Mouse (Mus musculus) limb, embryonic 13.5 days (tissue): ENCODE results near the gene Dhrs1. TPM values are rescaled to one million over a fixed set of nuclear protein-coding genes. Genes with fewer than 3 reads are reported as not detected.

ENCODE experiments used
- ATAC-seq: fragments of 200-750 bp; cut with Nextera tagmentation; 2 replicates; pipeline ENCODE4 v1.8.0; 2017; ENCODE audit warnings: low read depth, moderate number of reproducible peaks, moderate TSS enrichment; ENCODE audit not compliant: low FRiP score
- H3K27ac ChIP-seq: fragments of 300-500 bp; sonication (generic); 2 replicates; pipeline ENCODE4 v1.5.1; 2015; ENCODE audit warnings: inconsistent platforms, mild to moderate bottlenecking, moderate library complexity
- H3K27me3 ChIP-seq: fragments of 300-500 bp; sonication (generic); 2 replicates; pipeline ENCODE4 v1.6.1; 2015; ENCODE audit warnings: mild to moderate bottlenecking, inconsistent platforms
- H3K36me3 ChIP-seq: fragments of 300-500 bp; sonication (generic); 2 replicates; pipeline ENCODE4 v1.6.1; 2015; ENCODE audit warnings: inconsistent platforms, mild to moderate bottlenecking, moderate library complexity
- H3K4me1 ChIP-seq: fragments of 300-500 bp; sonication (generic); 2 replicates; pipeline ENCODE4 v1.6.1; 2015; ENCODE audit warnings: inconsistent platforms
- H3K4me2 ChIP-seq: fragments of 300-500 bp; sonication (generic); replicated peaks from 2 replicates; pipeline ENCODE4 v1.6.1; 2015; ENCODE audit warnings: inconsistent platforms, mild to moderate bottlenecking, moderate library complexity
- H3K4me3 ChIP-seq: fragments of 300-500 bp; sonication (generic); 2 replicates; pipeline ENCODE4 v1.5.1; 2015; ENCODE audit warnings: moderate library complexity, mild to moderate bottlenecking, inconsistent platforms
- H3K9ac ChIP-seq: fragments of 300-500 bp; sonication (generic); 2 replicates; pipeline ENCODE4 v1.6.1; 2015; ENCODE audit warnings: mild to moderate bottlenecking, inconsistent platforms
- H3K9me3 ChIP-seq: fragments of 300-500 bp; sonication (generic); 2 replicates; pipeline ENCODE4 v1.6.1; 2016; ENCODE audit warnings: inconsistent platforms
- WGBS: fragments of 180-500 bp; shearing (Covaris S2); methylation state at CpG from one replicate; pipeline ENCODE4 v1.1.7; 2015; 5-methylcytosine and 5-hydroxymethylcytosine counted together
- polyA plus RNA-seq: library from polyadenylated mRNA; unstranded; fragments of >200 nt; fragmentation: Nextera tagmentation; extraction: Ambion mirVana; gene quantifications from 2 replicates; pipeline ENCODE4 v1.2.1, GENCODE M21; 2015

The Dhrs1 gene
- polyA plus RNA-seq: 78.1 and 89.9 TPM in 2 replicates

- Histone ChIP-seq H3K9me3 (no peaks in the 10 kb centered on the region), H3K27ac (no peak within 1 kb of the TSS), H3K4me3 (peak within 1 kb of the TSS; percentile 89), H3K27me3 (no peaks in the 10 kb centered on the region), H3K9ac (peak within 1 kb of the TSS; percentile 90), H3K36me3 (peaks cover 43% of the 10 kb centered on the region), H3K4me1 (peaks cover 31% of the 10 kb centered on the region), H3K4me2 (peak within 1 kb of the TSS; percentile 99)
- ATAC-seq: peak; percentile 86
- WGBS: 1% methylated on average over 48 of the region's 48 CpGs
These were observed at the start of gene Dhrs1, which contains the start of gene Nop9 for GRCm38 (mm10) chr14:55745180-55745860. Gene Dhrs1 (minus strand): TSS chr14:55745690. Gene Nop9 (plus strand): TSS chr14:55745693.

DNA sequence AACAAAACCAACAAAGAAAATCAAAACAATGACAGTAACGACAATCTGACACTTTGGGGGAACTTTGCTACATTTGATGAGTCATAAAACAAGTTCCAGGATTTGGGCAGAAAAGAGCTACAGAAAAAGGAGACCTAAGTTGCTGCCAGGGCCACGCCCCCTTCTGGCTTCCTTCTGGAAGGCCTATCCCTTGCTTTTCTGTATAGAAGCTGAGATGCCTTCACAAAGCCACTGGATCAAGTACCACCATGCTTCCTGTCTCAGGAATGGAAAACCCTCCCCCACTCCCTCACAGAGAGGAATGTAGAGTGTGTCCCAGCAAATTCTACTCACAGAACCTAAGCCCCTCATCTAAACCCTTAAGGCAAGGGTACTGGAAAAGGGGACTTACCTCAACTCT lies 48.5 kb upstream of the Dhrs1 start:
- WGBS: 69% methylated on average over 2 of the region's 2 CpGs
- H3K27me3 ChIP-seq: peaks cover 16% of the 10 kb centered on the region
- H3K4me1 ChIP-seq: no peaks in the 10 kb centered on the region; the same call in 1 of the 2 replicates
- no peak overlapping the region for H3K4me3 ChIP-seq
- H3K9me3 ChIP-seq: no peaks in the 10 kb centered on the region
- H3K27ac ChIP-seq: no peak overlapping the region
- H3K4me2 ChIP-seq: no peak overlapping the region
- no peak overlapping the region for H3K9ac ChIP-seq
- no peak for ATAC-seq
- H3K36me3 ChIP-seq: no peaks in the 10 kb centered on the region

GRCm38 (mm10) chr14:55793461-55793860 lies 48.0 kb upstream of the Dhrs1 start:
- Histone ChIP-seq H3K27me3 (peaks cover 21% of the 10 kb centered on the region), H3K36me3 (no peaks in the 10 kb centered on the region), H3K4me3 (no peak overlapping the region), H3K9me3 (no peaks in the 10 kb centered on the region), H3K4me2 (no peak overlapping the region), H3K9ac (no peak overlapping the region), H3K27ac (no peak overlapping the region), H3K4me1 (peaks cover 5% of the 10 kb centered on the region)
- no peak for ATAC-seq
- 66% methylated on average over 2 of the region's 2 CpGs for WGBS

DNA sequence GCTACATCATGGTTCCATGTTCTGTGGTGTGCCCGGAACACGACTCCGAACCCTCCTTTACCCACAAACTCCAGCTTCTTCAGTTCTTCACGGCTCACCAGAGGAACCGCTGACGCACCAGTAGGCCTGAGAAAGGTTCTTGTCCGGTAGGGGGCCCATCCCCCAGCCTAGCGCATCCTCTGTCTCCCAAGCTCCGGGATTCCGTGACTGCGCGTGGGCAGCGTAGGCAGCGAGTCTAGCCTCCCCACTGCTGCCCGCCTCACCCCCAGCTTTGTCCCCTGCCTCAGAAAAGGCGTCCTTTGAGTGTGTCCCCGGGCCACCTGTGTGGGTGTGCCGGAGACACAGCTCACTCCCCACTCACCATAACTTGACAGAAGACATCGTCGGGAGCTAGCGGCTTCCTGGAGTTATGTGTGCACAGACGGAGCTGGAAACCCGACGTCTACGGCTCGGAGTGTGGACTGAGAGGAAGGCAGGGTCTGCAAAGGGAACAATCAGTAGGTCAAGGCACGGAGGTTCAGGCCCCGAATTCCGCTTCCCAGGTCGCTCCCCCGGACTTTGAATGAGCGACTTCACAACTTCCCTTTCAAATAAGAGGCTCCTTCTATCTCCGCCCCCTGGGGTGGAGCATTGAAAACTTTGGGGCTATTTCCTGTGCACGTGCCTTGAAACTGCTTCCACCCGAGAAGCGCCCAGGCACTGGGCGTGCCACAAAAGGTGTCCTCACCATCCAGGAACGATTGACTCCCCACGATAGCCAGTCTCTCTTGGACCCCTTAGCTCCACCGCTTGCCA lies 43.0 kb upstream of the Dhrs1 start, which contains the start of gene Ripk3:
Gene Ripk3 (minus strand): TSS at position 610 of the 795 bp plus-strand sequence.
- Histone ChIP-seq H3K4me3 (peak within 1 kb of the TSS; percentile 50), H3K9me3 (no peaks in the 10 kb centered on the region), H3K36me3 (no peaks in the 10 kb centered on the region), H3K9ac (peak within 1 kb of the TSS; percentile 65), H3K4me2 (peak within 1 kb of the TSS; percentile 81), H3K27ac (no peak within 1 kb of the TSS), H3K27me3 (peaks cover 67% of the 10 kb centered on the region), H3K4me1 (peaks cover 17% of the 10 kb centered on the region)
- ATAC-seq: peak; percentile 38; the same call in 1 of the 2 replicates
- WGBS: 5% methylated on average over 40 of the region's 40 CpGs

- no peaks in the 10 kb centered on the region for H3K36me3 ChIP-seq
- peaks cover 20% of the 10 kb centered on the region for H3K4me1 ChIP-seq
- no peak overlapping the region for H3K9ac ChIP-seq
- peaks cover 67% of the 10 kb centered on the region for H3K27me3 ChIP-seq
- ATAC-seq: no peak
- no peaks in the 10 kb centered on the region for H3K9me3 ChIP-seq
- no peak overlapping the region for H3K27ac ChIP-seq
- WGBS: 38% methylated on average over 11 of the region's 11 CpGs
- peak overlapping the region; percentile 50 for H3K4me3 ChIP-seq
- peak overlapping the region; percentile 81 for H3K4me2 ChIP-seq
These were observed 42.2 kb upstream of the Dhrs1 start for GRCm38 (mm10) chr14:55787731-55788130.

- Histone ChIP-seq H3K36me3 (no peaks in the 10 kb centered on the region), H3K4me2 (no peak overlapping the region), H3K4me3 (no peak overlapping the region), H3K27me3 (peaks cover 70% of the 10 kb centered on the region), H3K9ac (no peak overlapping the region), H3K27ac (no peak overlapping the region), H3K9me3 (no peaks in the 10 kb centered on the region), H3K4me1 (peaks cover 35% of the 10 kb centered on the region)
- WGBS: 25% methylated on average over 6 of the region's 6 CpGs
- no peak for ATAC-seq
These were observed 39.7 kb upstream of the Dhrs1 start for GRCm38 (mm10) chr14:55785195-55785594.

- WGBS: 1% methylated on average over 13 of the region's 13 CpGs
- Histone ChIP-seq H3K27ac (peak within 1 kb of the TSS; percentile 80), H3K9me3 (no peaks in the 10 kb centered on the region), H3K9ac (peak within 1 kb of the TSS; percentile 70), H3K36me3 (peaks cover 9% of the 10 kb centered on the region; the same call in 1 of the 2 replicates), H3K4me2 (peak within 1 kb of the TSS; percentile 84), H3K4me3 (peak within 1 kb of the TSS; percentile 58), H3K27me3 (peaks cover 57% of the 10 kb centered on the region), H3K4me1 (peaks cover 34% of the 10 kb centered on the region)
- no peak for ATAC-seq
These were observed 38.4 kb upstream of the Dhrs1 start, which contains the start of gene Adcy4 for GRCm38 (mm10) chr14:55783958-55784235. Gene Adcy4 (minus strand): TSS chr14:55784095.

DNA sequence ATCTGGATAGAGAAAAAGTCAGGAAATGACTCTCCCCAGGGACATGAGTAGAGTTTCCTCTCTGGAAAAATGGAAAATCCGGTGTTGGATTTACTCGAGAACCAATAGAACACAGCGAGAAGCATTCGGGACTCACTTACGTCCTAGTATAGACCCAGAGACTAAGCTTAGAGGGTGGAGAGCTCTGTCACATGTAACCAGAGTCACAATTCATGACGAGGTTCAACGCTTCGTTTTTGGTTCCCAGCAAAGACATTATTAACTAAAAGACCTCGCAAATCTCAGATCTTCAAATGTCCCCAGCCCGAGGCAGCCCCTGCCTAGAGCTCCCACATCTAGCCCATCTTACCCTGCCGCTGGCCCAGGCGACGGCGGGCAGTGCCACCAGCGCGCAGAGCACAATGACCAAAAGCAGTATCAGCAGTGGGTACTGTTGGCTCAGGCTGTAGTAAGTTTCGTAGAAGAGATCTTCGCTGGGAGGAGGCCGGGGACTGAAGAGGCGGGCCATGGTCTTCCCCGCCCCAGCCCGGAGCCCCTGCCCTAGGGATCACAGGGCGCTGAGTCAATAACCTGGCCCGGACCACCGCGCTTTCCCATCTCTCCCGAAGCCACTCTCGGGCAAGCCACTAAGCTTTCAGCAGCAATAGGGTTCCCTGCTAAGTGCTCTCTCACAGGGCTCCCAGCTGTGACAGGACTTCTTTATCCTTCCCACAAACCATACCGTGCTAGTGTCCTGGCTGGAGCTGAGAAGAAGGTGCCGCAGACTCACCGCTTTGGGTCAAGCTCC lies 37.9 kb upstream of the Dhrs1 start:
- peak overlapping the region; percentile 70 for H3K9ac ChIP-seq
- peaks cover 14% of the 10 kb centered on the region; the same call in 1 of the 2 replicates for H3K36me3 ChIP-seq
- H3K27ac ChIP-seq: peak overlapping the region; percentile 80
- under 1% methylated on average over 31 of the region's 31 CpGs for WGBS
- peak; percentile 53 for ATAC-seq
- peaks cover 29% of the 10 kb centered on the region for H3K4me1 ChIP-seq
- H3K27me3 ChIP-seq: peaks cover 52% of the 10 kb centered on the region
- no peaks in the 10 kb centered on the region for H3K9me3 ChIP-seq
- peak overlapping the region; percentile 58 for H3K4me3 ChIP-seq
- peak overlapping the region; percentile 84 for H3K4me2 ChIP-seq

GRCm38 (mm10) chr14:55782361-55782960 lies 37.0 kb upstream of the Dhrs1 start:
- Histone ChIP-seq H3K9ac (peak overlapping the region; percentile 40; the same call in 1 of the 2 replicates), H3K4me3 (peak overlapping the region; percentile 58), H3K9me3 (no peaks in the 10 kb centered on the region), H3K36me3 (peaks cover 19% of the 10 kb centered on the region), H3K27ac (peak overlapping the region; percentile 80), H3K4me1 (peaks cover 22% of the 10 kb centered on the region), H3K27me3 (peaks cover 43% of the 10 kb centered on the region), H3K4me2 (peak overlapping the region; percentile 84)
- no peak for ATAC-seq
- WGBS: 45% methylated on average over 9 of the region's 9 CpGs

DNA sequence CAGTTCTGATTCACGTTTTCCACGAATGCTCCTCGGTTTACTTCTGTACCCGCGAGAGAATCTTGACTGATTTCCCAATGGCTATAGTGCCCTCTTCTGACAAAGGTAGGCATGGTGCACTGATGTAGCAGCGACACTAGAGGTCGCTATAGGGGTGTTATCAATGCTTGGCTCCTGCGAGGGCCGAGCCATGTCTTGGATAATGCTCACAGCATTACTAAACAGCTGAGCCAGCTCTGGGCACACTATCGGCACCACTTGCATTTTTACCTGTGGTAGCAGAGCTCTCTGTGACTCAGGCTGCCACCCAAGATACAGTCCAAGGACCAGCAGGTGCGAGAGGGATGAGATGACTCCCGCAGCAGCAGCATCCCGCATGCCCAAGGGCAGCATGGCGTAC lies 35.8 kb upstream of the Dhrs1 start:
- 14% methylated on average over 14 of the region's 14 CpGs for WGBS
- H3K27me3 ChIP-seq: peaks cover 31% of the 10 kb centered on the region
- H3K4me3 ChIP-seq: peak overlapping the region; percentile 24
- peak overlapping the region; percentile 84 for H3K4me2 ChIP-seq
- H3K9ac ChIP-seq: peak overlapping the region; percentile 39; the same call in 1 of the 2 replicates
- no peaks in the 10 kb centered on the region for H3K9me3 ChIP-seq
- no peak overlapping the region for H3K27ac ChIP-seq
- H3K36me3 ChIP-seq: peaks cover 24% of the 10 kb centered on the region
- peaks cover 22% of the 10 kb centered on the region for H3K4me1 ChIP-seq
- ATAC-seq: peak; percentile 64; the same call in 1 of the 2 replicates

- Histone ChIP-seq H3K9ac (no peak overlapping the region), H3K4me1 (peaks cover 22% of the 10 kb centered on the region), H3K9me3 (no peaks in the 10 kb centered on the region), H3K27me3 (peaks cover 25% of the 10 kb centered on the region), H3K4me2 (no peak overlapping the region), H3K27ac (no peak overlapping the region), H3K36me3 (peaks cover 24% of the 10 kb centered on the region), H3K4me3 (no peak overlapping the region)
- no peak for ATAC-seq
- WGBS: 83% methylated on average over 11 of the region's 11 CpGs
These were observed 35.2 kb upstream of the Dhrs1 start for GRCm38 (mm10) chr14:55780736-55781135.
